9 mouse cellular contexts compared by ENCODE assay signal in the genomic region with DNA sequence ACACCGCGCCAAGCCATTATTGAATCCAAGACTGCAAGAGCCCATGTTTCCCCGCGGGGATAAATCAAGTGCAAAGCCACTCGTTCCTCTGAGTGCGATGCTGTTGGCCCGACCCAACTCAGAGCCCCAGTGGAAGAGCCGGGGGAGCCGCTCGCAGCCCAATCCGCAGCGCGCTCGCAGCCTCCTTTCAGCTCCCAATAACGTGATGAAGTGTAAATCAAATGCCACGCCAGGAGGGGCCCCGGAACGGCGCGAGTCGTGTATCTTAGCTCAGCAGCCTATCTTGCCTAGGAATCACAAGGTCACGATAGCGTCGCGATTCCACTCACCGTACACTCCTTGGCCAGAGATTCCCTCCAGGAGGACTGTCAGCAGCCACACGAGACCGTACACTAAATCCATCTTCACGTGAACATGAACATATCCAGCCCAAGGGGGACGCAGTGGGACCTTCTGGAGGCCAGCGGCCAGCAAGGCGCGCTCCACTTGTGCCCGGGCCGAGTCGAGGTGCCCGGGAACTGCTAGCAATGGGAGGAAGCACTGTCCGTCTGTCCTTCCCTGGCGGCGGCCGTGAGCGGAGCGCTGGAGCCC. TPM values are rescaled to one million over a fixed set of nuclear protein-coding genes. Genes with fewer than 3 reads are reported as not detected.
DNase-seq lines count a peak whose midpoint lies in the region; ATAC-seq lines count a peak whose summit lies in the region.
"Had no signal": no experiment of that assay in that cellular context is flagged by ENCODE, and none has a peak within 500 bp of the region (broad histone marks: within the 10 kb centered on the region; RNA-seq: fewer than 3 reads in every experiment).

No protein-coding gene starts in this region.

- no peaks in the 10 kb centered on the region for H3K36me3 ChIP-seq in forebrain, embryonic 13.5 days (ENCODE audit: poor library complexity, severe bottlenecking)
- H3K36me3 ChIP-seq in hindbrain, embryonic 14.5 days (replicated peaks; ENCODE audit: control insufficient read depth, insufficient read depth), result no peaks in the 10 kb centered on the region
- H3K36me3 ChIP-seq in neural tube, embryonic 15.5 days, result no peaks in the 10 kb centered on the region

- H3K4me1 ChIP-seq in brown adipose tissue, adult 24 weeks (ENCODE audit: control insufficient read depth, insufficient read depth, insufficient read length, low read length), result no peaks in the 10 kb centered on the region
- H3K4me1 ChIP-seq in forebrain, embryonic 13.5 days, result peaks cover 24% of the 10 kb centered on the region
- H3K4me1 ChIP-seq in hindbrain, embryonic 14.5 days (replicated peaks; ENCODE audit: control insufficient read depth, insufficient read depth, low read length), result peaks cover 8% of the 10 kb centered on the region; the same call in 1 of the 2 replicates
- H3K4me1 ChIP-seq in neural tube, embryonic 15.5 days, result peaks cover 17% of the 10 kb centered on the region

- peak overlapping the region; percentile 94 for H3K4me2 ChIP-seq in forebrain, embryonic 13.5 days
- peak overlapping the region; percentile 85 for H3K4me2 ChIP-seq in hindbrain, embryonic 14.5 days (replicated peaks)
- peak overlapping the region; percentile 79 for H3K4me2 ChIP-seq in neural tube, embryonic 15.5 days

- intact Hi-C loops in left cerebral cortex, postnatal 36 days (cut with DNase I), result loop anchor here (10.0 kb wide), 1 partner anchor 1644 kb away; no protein-coding TSS in a partner anchor

- DNase-seq in R1 (ENCODE audit: low read depth, low spot score), result peak; percentile 33
- peak; percentile 55 for DNase-seq in hindbrain, embryonic 14.5 days (ENCODE audit: low spot score)
- peak; percentile 60 to 68 for DNase-seq in left cerebral cortex, postnatal 36 days (ENCODE audit: low spot score in 2 of 2)
- no peak for DNase-seq in yolk sac, embryonic 10.5 days (ENCODE audit: low spot score)
- DNase-seq in thymus, postnatal 0 days (ENCODE audit: low spot score), result no peak

- 0 out of 2 replicates have a peak, but pooled peaks cover 2% of the 10 kb centered on the region for H3K27me3 ChIP-seq in forebrain, embryonic 13.5 days
- H3K27me3 ChIP-seq in hindbrain, embryonic 14.5 days (ENCODE audit: control insufficient read depth, insufficient read depth, low read length), result no peaks in the 10 kb centered on the region
- H3K27me3 ChIP-seq in neural tube, embryonic 15.5 days (replicated peaks), result no peaks in the 10 kb centered on the region

- H3K4me3 ChIP-seq in brown adipose tissue, adult 24 weeks (ENCODE audit: insufficient read depth, low read depth, low read length), result peak overlapping the region; percentile 50
- peak overlapping the region; percentile 76 for H3K4me3 ChIP-seq in forebrain, embryonic 13.5 days
- H3K4me3 ChIP-seq in hindbrain, embryonic 14.5 days (replicated peaks; ENCODE audit: low read length), result peak overlapping the region; percentile 68
- peak overlapping the region; percentile 87 for H3K4me3 ChIP-seq in neural tube, embryonic 15.5 days (replicated peaks)

- H3K27ac ChIP-seq in brown adipose tissue, adult 24 weeks (replicated peaks; ENCODE audit: low read depth, low read length), result no peak overlapping the region
- H3K27ac ChIP-seq in forebrain, embryonic 13.5 days, result peak overlapping the region; percentile 40
- peak overlapping the region; percentile 91 for H3K27ac ChIP-seq in hindbrain, embryonic 14.5 days
- H3K27ac ChIP-seq in neural tube, embryonic 15.5 days (replicated peaks), result peak overlapping the region; percentile 97

- peak overlapping the region; percentile 85 for H3K9ac ChIP-seq in forebrain, embryonic 13.5 days
- peak overlapping the region; percentile 72 for H3K9ac ChIP-seq in hindbrain, embryonic 14.5 days
- H3K9ac ChIP-seq in neural tube, embryonic 15.5 days (replicated peaks), result peak overlapping the region; percentile 93

- under 1% methylated on average over 41 of the region's 43 CpGs for WGBS in forebrain, embryonic 13.5 days
- WGBS in hindbrain, embryonic 14.5 days, result 0% methylated on average over 43 of the region's 43 CpGs
- WGBS in neural tube, embryonic 15.5 days, result under 1% methylated on average over 43 of the region's 43 CpGs

- ATAC-seq in forebrain, embryonic 13.5 days, result peak; percentile 43
- ATAC-seq in hindbrain, embryonic 14.5 days (ENCODE audit: low FRiP score), result peak; percentile 21
- ATAC-seq in neural tube, embryonic 15.5 days (ENCODE audit: low FRiP score), result peak; percentile 39

- H3K9me3 ChIP-seq in forebrain, embryonic 13.5 days (replicated peaks), result no peaks in the 10 kb centered on the region
- no peaks in the 10 kb centered on the region for H3K9me3 ChIP-seq in hindbrain, embryonic 14.5 days (ENCODE audit: control insufficient read depth, low read length)
- H3K9me3 ChIP-seq in neural tube, embryonic 15.5 days (replicated peaks), result no peaks in the 10 kb centered on the region

RNA-seq across cellular contexts. Expression of a gene that starts 1.6 kb away (rescaled TPM):
- polyA plus RNA-seq in brown adipose tissue, adult 24 weeks (2012; ENCODE audit: insufficient read depth, insufficient read length, missing spikeins), result 0.20 and 0.29 TPM in 2 replicates
- 8.3 and 9.9 TPM in 2 replicates for polyA plus RNA-seq in forebrain, embryonic 13.5 days (2015; fragmentation: Nextera tagmentation; extraction: Ambion mirVana)
- 31.5 and 34.9 TPM in 2 replicates for polyA plus RNA-seq in hindbrain, embryonic 14.5 days (2014; fragmentation: Nextera tagmentation; extraction: Ambion mirVana)
- total RNA-seq in left cerebral cortex, postnatal 36 days (2021), result 10 to 100 TPM; 49.1 to 72.1 TPM
- polyA plus RNA-seq in neural tube, embryonic 15.5 days (2015; fragmentation: Nextera tagmentation; extraction: Ambion mirVana), result 32.9 and 36.2 TPM in 2 replicates
- 0.16 TPM in 1 of 2 replicates, not detected in the other for polyA plus RNA-seq in thymus, postnatal 0 days (2015; fragmentation: Nextera tagmentation; extraction: Ambion mirVana)
- total RNA-seq: common myeloid progenitor, adult 5-6 weeks had no signal

Comparison
In these comparisons a context has a peak if more than half of its experiments do, and no peak if none do; other contexts are left out.
1. DNase-seq: peak in R1 (single experiment), hindbrain, embryonic 14.5 days (single experiment) and left cerebral cortex, postnatal 36 days (2 of 2); none in yolk sac, embryonic 10.5 days (single experiment) and thymus, postnatal 0 days (single experiment).
2. Peak in every context shown above with its lines, with median percentiles within 50 percentile points of each other: H3K4me3 ChIP-seq, ATAC-seq, H3K4me2 ChIP-seq and H3K9ac ChIP-seq.